Mouse (Mus musculus) kidney, adult 11 months (tissue): Measurements from ENCODE around the gene Necab3.
A peak's percentile ranks its signal among the peaks of the same experiment; 100 is the strongest.

Experiments
- DNase-seq: peaks from one replicate; pipeline ENCODE4 v3.0.0; 2022

The Necab3 gene

DNA sequence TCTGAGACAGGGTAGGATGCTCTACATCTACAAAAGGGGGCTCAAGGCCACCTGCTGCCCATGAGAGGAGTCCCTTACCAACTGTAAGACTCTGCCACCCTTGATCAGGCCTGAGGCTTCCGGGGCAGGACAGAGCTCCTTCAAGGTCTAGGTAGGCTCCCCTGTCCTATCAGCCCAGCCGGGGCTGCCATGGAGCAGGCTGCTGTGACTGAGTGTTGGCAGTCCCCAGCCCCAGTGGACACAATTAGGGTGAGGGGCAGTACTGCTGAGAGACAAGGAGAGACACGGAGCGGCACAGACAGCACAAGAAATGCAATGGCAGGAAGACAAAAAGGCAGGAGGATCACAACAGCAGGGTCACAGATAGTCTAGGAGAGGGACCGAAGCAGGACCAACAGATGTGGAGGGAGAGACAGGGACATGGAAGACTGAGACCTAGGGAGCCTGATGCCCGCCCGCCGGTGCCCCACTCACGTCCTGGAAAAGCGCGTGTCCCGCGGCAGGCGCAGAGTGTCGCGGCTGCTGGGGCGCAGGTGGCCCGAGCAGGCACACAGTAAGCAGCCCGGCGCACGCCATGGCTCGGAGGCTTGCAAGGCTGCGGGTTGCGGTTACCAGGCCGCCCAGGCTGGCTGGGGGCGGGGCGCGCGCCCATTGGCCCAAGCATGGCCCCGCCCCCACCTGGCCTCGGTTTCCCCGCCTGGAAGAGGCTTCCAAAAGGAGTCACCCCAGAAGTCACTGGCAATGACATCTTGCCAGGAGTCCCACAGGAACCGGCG is at the start of gene Necab3:
Gene Necab3, minus strand, starts transcription at position 627 of the 776 bp plus-strand sequence.
- no peak for DNase-seq

DNA sequence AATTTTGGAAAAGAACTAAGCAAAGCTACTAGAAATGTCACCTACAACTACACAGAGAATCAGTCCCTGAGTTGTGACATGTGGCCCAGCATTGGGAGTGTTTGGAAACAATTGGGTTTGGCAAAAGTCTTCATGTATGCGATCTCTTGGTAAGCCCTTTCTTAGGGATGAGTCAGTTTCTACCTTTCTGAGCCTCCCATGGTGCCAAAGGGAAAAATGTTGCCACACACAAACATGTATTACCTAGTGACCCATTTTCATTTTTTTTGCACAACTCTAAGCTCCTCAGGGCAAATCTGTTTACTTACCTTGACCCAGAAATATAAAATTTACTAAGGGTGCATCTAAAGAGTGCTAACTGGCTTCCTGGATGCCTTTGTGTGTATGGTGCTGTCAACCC is 48.3 kb upstream of the Necab3 start:
- no peak for DNase-seq

DNA sequence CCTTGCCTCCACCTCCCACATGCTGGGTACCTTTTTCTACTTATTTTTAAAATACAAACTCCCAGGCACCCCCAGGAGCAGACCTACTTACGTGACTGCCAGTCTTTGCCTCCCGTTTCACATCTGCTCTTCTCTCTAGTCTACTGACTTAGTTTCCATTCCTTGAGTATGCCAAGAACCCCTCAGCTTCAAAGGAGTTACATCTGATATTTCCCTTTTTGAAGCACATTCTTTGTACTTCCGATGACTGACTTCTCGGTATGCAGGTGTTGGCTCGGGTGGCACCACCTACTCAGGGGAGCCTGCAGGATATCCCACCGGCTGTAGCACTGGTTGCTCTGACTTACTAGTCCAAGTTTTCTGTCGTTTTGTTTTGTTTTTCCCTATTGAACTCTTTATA is 45.5 kb upstream of the Necab3 start:
- no peak for DNase-seq

DNA sequence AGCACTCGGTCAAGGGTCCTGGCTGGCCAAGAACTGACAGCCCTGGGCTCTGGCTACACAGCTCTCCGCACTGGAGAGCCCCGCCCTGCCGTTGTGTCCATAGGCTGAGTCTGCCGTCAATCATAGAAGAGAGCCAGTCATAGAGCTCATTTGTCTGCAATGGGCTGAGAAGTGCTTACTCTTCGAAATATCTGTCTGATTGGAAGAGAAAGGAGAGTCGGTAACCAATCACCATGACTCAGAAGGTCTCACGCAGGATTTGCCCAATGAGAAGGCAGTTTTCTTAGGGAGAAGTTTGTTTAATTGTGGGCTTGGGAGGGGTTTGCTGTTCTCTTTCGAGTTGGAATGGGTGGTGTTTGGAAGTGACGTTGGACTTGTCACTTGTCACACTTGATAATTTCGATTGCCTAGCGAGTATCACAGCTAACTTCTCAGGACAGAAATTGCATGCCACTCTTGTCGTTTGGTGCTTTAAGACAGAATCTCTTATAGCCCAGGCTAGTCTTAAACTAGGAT is 45.0 kb upstream of the Necab3 start, which contains the start of gene Pxmp4:
Gene Pxmp4, minus strand, starts transcription at position 71 of the 516 bp plus-strand sequence.
- DNase-seq = peak; percentile 100

DNA sequence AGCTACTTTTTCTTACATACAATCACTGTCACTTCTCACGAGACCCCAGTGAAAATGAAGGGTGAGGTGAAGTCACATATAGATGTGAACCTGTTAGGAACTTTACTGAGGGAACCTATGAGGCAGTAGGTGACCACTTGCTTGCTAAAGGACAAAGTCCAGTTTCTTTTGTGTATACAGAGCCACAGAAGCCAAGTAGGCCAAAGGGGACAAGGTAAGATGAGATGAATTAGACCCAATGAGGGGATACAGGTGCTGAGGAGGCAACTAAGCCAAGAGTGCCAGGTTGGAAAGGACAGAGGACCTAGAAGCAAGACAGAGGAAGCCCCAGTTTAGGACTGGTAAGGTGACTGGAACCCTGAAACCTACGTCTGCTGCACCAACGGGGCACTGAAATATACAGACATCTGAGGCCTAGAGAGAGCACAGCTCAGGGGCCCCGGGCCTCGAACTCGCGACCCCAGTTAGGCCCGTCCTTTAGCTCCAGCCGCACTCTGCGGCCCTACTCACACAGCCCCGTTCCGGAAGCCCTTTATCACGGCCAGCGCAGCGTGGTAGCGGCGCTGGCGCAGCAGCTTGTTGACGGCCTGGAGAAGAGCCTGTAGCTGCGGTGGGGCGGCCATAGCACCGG is 44.4 kb upstream of the Necab3 start:
- peak; percentile 53 for DNase-seq

DNA sequence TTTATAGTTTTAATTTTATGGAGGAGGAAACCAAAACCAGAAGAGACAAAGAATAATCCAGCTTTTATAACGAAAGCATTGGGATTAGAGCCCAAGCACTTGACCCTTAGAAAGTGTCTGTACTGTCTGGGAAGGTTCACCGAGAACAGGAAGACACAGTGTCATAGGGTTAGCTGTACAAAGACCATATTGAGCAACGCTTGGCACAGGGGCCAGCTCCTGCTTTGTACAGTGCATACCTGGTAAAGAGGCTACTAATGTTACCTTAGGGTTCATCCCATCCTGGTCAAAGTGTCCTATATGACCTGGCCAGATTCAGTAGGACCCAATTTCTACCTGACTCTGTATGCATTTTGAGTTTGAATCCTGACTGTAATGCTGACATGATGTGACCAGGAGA is 42.6 kb upstream of the Necab3 start:
- DNase-seq = peak; percentile 84

DNA sequence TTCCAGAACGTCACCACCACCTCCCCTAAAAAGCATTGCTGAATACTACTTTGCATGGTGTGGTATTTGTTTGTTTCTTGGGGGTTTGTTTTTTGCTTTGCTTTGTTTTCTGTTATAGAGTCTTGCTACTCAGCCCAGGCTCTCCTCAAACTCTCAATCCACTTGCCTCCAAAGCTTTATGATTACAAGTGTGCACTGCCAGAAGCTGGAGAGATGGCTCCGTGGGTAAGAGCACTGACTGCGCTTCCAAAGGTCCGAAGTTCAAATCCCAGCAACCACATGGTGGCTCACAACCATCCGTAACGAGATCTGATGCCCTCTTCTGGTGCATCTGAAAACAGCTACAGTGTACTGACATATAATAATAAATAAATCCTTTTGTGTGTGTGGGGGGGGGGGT is 41.9 kb upstream of the Necab3 start:
- no peak for DNase-seq

DNA sequence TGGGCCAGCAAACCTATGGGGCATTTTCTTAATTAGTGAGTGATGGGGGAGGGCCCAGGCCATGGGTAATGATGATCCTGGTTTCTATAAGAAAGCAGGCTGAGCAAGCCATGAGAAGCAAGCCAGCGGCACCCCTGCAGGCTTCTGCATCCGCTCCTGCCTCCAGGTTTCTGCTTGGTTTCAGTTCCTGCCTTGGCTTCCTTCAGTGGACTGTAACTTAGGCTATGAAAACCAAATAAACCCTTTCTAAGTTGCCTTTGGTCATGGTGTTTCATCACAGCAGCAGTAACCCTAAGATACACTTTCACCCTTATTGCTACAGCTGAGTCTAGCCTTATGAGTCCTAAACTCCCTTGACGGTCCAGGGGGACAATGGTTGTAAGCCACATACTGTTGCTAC is 38.7 kb upstream of the Necab3 start:
- no peak for DNase-seq

DNA sequence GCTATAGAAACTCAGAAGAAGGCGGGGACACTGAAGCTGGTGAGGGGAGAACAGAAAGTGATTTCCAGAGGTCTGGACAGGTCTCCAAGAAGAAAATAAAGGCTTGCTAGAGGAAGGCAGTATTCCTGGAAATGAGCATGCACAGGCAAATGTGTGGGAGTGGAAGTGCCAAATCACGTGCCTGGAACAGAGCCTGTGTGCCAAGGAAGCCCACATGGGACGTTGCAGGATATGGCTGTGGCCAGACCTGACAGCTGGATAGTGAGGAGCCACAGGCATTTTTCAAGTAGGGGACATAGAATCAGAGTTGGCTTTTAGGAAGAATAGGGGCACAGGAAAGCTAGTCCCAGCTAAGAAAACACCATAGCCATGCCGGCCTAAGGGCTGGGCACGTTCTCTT is 37.1 kb upstream of the Necab3 start:
- DNase-seq = no peak

DNA sequence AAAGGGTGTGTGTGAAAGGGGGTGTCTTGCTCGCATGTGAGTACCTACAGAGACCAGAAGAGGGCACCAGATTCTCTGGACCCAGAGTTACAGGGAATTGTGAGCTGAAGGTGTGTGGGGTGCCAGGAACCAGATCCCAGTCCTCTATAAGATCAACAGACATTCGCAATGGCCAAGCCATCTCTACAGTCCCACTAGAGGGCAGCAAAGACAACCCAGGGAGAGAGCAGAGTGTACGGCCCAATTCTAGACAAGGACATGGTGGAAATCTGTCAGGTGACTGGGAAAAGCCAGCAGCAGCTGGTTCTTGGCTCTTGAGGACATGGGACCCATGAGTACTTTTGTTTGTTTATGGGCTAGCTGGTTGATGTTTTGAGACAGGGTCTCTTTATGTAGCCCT is 34.3 kb upstream of the Necab3 start:
- no peak for DNase-seq

DNA sequence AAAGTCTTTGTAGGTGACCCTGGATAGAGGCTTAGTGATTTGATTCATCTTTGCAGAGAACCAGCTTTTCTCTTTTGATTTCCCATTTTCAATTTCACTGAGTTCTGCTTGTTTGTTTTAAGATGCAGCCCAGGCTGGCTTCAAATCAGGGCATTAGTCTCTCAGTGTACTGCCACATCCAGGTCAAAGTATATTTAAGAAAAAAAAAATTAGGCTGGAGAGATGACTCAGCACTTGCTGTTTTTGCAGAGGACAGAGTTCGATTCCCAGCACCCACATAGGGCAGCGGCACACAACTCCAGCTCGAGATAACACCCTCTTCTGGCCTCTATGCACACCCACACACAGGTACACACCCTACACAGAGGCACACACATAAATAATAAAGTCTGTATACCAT is 32.5 kb upstream of the Necab3 start:
- no peak for DNase-seq

DNA sequence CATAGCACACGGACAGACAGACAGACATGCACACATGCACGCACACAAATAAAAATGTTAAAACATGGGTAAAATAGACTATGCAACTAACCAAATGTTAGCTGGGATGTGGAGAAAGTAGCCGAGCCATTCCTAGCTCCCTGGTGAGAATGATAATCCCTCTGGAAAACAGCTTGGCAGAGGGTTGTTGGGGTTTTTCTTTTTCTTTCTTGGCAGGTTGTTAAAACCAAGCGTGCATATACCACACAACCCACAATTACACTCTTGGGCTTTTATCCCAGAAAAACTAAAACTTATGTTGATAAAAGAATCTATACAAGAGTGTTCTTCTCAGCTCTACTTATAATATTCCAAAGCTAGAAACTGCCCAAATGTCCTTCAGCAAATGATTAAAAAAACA is 30.4 kb upstream of the Necab3 start:
- DNase-seq = no peak

DNA sequence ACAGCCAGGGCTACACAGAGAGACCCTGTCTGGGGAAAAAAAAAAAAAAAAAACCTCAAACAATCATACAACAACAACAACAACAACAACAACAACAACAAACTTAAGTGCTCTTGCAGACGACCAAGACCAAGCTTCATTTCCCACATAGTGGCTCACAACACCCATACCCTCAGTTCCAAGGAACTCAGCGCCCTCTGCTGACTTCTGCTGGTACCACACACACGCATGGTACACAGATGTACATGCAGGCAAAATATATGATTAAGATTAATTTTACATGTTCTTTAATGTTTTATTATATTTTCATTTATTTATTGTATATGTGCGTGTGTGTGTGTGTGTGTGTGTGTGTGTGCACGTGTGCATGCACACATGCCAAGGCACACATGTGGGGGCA is 27.7 kb upstream of the Necab3 start:
- DNase-seq = no peak

DNA sequence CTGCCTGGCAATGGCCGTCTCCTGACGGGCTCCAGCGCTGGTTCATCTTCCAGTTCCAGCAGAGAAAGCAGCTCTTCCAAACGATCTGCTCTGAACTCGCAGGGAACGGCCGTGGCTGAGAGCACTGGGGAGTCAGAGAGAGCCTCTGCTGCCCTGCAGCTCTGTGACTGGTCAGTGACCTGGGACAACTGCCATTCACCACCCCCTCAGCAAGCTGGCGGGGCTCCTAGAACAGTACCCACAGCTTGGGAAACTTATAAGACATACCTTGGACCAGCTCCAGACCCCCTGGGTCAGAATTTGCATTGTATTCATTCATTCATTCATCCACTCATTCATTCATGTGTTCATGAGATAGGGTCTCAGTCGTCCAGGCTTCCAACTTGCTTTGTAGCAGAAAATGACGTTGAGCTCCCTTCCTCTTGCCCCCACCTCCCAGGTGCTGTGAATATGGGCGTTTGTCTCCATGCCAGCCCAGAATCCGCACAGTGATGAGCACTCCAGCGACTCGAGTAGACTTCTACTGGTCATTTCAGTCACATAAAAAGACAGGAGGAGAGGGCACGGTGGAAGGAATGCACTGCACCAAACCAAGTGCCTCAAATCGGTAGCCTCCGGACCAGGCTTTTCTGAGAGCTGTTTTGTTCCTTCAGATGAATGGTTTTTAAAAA is 26.4 kb upstream of the Necab3 start:
- no peak for DNase-seq

DNA sequence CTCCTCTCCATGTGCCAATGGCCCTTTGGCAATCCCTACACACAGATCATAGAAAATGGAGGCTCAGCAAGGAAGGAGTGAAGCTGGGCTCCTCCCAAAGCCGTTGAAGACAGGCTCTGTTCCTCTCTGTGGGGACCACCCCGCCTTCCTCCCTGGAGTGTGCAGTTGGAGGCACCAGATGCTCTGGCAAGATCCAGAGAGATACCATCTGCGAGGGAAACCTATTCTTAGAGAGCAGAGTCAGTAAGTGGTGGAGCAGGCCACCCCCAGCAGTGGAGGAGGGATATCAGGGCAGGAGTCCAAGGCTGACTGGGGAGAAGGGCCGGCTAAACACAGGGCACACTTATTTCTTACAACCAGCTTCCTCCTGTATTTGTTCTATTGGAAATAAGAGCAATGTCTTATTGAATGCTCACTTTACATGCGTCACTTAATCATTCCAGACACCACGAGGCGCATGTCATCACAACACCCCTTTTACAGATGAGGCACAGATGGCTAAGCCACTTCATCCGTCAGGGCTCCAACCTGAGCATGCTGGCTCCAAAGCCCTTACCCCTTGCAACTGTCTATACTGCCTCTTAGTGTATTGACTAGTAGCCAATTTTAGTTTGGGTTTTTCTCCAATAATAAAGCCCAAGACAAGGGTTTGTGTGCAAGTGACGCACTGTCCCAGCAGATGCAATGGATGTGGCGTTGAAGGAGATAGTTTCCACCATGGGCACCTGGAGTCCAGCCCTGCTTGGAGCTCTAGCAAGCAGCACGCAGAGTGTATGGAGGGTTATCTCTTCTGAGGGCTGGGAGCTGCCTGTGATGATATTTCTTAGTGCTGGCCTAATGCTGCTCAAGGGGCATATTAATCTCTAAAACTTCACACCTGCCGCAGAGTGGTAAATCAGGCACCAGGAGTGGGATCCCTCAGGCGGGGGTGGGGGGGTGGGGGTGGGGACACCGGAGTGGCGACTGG is 25.5 kb upstream of the Necab3 start:
- no peak for DNase-seq

DNA sequence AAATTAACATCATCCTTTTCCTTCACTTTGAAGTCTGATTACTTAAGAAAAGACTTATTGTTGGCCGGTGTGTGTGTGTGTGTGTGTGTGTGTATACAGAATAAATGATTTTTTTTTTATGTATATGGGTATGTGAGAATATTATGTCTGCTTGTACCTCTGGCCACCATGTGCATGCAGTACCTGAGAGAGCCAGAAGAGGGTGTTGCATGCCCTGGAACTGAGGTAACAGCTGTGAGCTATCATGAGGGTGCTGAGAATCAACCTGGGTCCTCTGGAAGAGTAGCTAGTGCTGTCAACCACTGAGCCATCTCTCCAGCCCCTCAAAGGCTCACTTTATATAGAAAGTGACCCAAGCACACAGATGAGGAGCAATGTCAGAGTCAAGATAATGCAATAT is 22.7 kb upstream of the Necab3 start:
- no peak for DNase-seq

DNA sequence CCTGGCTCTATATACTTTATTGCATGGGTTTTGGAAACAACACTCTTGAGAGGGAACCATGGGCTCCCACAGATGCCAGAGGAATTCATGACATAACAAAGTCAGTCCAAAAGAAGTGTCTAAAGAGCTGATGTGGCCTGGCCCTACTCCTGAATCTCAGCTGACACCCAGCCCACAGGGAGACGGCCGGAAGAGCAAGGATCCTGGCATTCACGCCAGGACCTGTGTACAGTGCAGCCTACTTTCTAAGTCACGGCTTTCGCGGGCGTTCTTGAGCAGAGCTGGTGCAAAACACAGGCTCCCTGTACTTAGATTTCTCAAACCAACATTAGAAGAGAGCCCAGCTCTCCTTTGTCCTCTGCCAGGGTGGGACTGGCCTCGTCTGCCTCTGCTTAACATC is 21.9 kb upstream of the Necab3 start:
- DNase-seq = no peak

DNA sequence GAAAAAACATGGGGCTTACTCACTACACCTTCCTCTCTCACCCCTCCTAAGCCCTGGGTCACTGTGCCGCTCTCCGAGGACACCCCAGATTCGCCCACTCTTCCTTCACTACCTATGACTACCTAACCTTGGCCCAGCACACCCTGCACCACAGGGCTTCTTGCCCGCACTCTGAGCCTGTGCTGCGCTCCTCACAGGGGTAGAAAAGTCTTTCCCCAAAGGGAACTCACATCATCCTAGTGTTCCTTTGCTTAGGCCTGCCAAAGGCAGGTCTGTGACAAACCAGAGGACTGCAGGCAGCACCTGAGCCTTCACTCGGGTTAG is 19.0 kb upstream of the Necab3 start:
- no peak for DNase-seq

DNA sequence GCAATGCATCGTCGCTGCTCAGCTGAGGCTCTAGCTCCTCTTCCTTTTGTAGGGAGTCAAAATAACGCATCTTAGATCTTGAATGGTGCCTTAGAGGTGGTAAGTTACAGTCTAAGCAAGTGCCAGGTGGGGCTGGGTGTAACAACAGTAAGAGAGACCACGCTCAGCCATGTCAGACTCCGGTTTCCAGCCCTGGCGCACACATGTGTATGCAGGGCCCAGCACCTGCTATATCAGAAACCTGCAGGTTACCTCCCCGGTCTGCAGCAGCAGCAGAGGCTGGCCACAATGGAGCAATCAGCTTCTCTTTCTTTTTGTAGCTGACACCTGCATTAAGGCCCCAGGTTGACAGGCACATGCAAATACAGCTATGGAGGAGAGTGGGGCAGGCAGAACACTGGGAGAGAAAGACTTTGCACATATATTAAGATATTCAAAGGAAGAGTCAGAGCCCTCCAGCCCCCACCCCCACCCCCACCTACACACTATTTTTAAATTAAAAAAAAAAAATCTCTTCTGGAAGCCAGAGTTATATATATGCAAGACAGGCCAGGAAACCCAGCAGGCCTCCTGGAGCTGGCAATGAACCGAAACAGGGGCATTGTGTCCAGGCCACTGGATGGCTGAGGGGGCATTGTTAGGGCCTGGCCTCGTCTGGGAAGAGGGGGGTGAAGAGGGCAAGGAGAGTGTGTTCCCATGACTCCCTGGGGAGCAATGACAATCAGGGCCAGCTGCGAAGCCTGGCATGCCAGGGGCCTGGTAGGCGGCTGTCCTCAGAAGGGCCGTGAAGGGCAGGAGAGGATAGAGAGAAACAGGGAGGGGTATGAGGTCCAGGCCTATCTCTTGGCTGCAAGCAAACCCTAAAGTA is 18.4 kb upstream of the Necab3 start:
- DNase-seq = no peak

DNA sequence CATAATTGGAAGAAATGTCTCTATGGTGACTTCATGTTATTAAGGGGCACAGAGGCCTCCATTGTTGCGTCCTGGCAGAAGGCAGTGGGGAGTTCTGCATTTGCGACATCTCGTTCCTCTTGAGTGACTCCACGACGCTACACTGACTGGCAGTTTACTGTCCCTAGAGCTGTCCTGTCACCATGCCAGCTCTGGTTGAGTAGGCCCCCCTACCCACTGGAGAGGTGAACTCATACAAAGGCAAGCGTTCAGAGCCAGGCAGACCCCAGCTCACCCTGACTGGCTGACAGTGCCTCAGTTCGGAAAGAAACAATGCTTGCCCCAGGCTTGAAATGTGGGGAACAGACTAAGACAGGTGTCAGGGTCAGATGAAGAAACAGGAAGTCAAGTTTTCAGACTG is 15.6 kb upstream of the Necab3 start:
- no peak for DNase-seq

DNA sequence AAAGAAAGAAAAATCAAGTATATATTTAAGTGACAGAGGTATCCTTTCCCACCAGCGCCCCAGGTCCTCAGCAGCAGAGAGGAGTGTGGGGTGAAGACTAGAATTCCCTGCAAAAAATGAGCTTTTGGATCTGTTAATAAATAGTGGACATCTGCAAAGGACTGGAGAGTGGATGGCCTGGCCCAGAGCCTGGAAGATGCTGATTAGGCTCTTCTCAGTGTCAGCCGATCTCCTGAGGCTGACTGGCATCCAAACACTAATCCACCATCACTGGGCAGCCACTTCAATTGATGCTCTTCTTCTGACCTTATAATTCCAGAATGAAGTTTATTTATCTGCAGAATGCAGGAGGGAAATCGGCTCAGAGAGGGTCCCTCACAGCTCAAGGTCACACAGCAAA is 14.3 kb upstream of the Necab3 start:
- DNase-seq = no peak

DNA sequence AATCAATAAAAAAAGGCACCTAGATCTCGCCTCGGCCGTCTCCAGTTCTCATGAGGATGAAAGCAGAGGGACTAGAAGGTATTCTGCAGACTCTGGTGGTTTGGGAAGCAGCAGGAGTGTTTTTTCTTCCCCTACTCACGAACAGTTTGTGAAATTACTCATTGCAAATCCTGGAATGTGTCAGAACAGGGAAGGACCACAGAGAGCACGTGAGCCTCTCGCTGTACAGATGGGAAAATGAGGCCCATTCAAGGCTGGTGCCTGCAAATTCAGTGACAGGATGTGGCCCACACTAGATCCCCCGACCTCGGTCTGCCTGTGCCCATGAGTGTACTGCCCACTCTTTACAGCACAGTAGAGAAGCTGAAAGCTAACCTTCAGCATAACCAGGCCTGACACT is 13.3 kb upstream of the Necab3 start:
- DNase-seq = no peak
